Mouse (Mus musculus) megakaryocyte-erythroid progenitor cell, adult 5-6 weeks (primary cell): ENCODE measurements around the gene Hmgcs1. TPM values are rescaled to one million over a fixed set of nuclear protein-coding genes. Genes with fewer than 3 reads are reported as not detected.
"Not testable (repeated sequence)": the region's sequence is repeated elsewhere in the genome, so short reads cannot be mapped to it uniquely, and the experiment has no call there.

Experiments
- ATAC-seq: replicated peaks from 2 replicates; pipeline ENCODE4 v1.8.0; 2016; ENCODE audit warnings: mild to moderate bottlenecking, inconsistent platforms; ENCODE audit not compliant: severe bottlenecking, poor library complexity, low FRiP score, low TSS enrichment
- total RNA-seq, 2 experiments: library from RNA; stranded (forward) in 1 of 2; stranded (reverse) in 1 of 2; fragments of 200-1000, 215-1000 nt in 1 of 2; fragments of >200 nt in 1 of 2; fragmentation: Nextera tagmentation in 1 of 2; gene quantifications; 2 replicates each; pipeline ENCODE4 v1.2.3; 2014 to 2017

Hmgcs1 gene
- total RNA-seq, 2 experiments from 2014 or later: 15.6 to 25.0 TPM

GRCm38 (mm10) chr13:119698436-119698835 is 8.3 kb downstream of the Hmgcs1 start:
- no peak for ATAC-seq

GRCm38 (mm10) chr13:119704280-119704679 is 14.1 kb downstream of the Hmgcs1 start:
- ATAC-seq: no peak

- ATAC-seq: not testable (repeated sequence)
These were observed 16.2 kb downstream of the Hmgcs1 start for GRCm38 (mm10) chr13:119706278-119706880.

- no peak for ATAC-seq
These were observed 16.8 kb downstream of the Hmgcs1 start for GRCm38 (mm10) chr13:119706953-119707352.

GRCm38 (mm10) chr13:119707906-119708305 is 17.7 kb downstream of the Hmgcs1 start:
- no peak for ATAC-seq

- ATAC-seq: peak; percentile 66
These were observed 18.8 kb downstream of the Hmgcs1 start for GRCm38 (mm10) chr13:119708941-119709340.

- ATAC-seq: peak; percentile 28; the same call in 1 of the 2 replicates
These were observed 19.4 kb downstream of the Hmgcs1 start for GRCm38 (mm10) chr13:119709388-119710267.

- ATAC-seq: no peak
These were observed 20.1 kb downstream of the Hmgcs1 start for GRCm38 (mm10) chr13:119710268-119710610.

- no peak for ATAC-seq
These were observed 22.3 kb downstream of the Hmgcs1 start for GRCm38 (mm10) chr13:119712463-119712862.

- ATAC-seq: no peak
These were observed 23.1 kb downstream of the Hmgcs1 start for GRCm38 (mm10) chr13:119713107-119713787.

- ATAC-seq: no peak
These were observed 23.6 kb downstream of the Hmgcs1 start for GRCm38 (mm10) chr13:119713821-119714220.

- no peak for ATAC-seq
These were observed 25.9 kb downstream of the Hmgcs1 start for GRCm38 (mm10) chr13:119716105-119716504.

- no peak for ATAC-seq
These were observed 32.3 kb downstream of the Hmgcs1 start for GRCm38 (mm10) chr13:119722447-119722846.

- ATAC-seq: no peak
These were observed 33.2 kb downstream of the Hmgcs1 start for GRCm38 (mm10) chr13:119723368-119723767.

GRCm38 (mm10) chr13:119724541-119724940 is 34.4 kb downstream of the Hmgcs1 start:
- no peak for ATAC-seq

GRCm38 (mm10) chr13:119727608-119728387 is 37.6 kb downstream of the Hmgcs1 start:
- no peak for ATAC-seq

- no peak for ATAC-seq
These were observed 39.2 kb downstream of the Hmgcs1 start for GRCm38 (mm10) chr13:119729406-119729805.

- ATAC-seq: no peak
These were observed 41.3 kb downstream of the Hmgcs1 start for GRCm38 (mm10) chr13:119731448-119731847.

- ATAC-seq: peak; percentile 12; the same call in 1 of the 2 replicates
These were observed 51.4 kb downstream of the Hmgcs1 start for GRCm38 (mm10) chr13:119741390-119742237.
